Mouse (Mus musculus): ENCODE measurements around the gene Lmo4. TPM values are rescaled to one million over a fixed set of nuclear protein-coding genes. Genes with fewer than 3 reads are reported as not detected.

Gene Lmo4
- polyA plus RNA-seq, 1 experiment: 338 TPM

DNA sequence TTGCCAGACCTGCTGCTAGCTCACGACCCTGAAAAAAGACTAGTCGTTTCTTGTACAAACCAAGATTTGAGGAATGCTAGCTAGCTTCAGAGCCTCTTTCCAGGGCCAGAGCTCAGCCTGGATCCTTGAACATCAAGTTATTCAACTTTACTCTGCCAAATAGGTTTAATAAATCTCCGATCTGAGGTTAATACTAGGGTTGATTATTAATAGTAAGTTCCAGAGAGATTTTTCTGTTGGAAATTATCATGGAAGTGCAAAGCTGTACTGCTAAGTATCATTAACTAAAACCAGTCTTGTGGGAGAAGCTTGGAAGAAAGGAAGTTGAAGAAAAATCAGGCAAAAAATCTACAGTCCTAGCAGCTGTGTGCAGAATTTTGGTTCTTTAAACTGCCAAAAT is 1.2 kb upstream of the Lmo4 start:
- Histone ChIP-seq H3K27ac (ENCODE audit: insufficient read depth, low read length) (no peak overlapping the region), H3K4me3 (ENCODE audit: insufficient read depth, low read length) (peak overlapping the region; percentile 67; the same call in 1 of the 2 replicates), H3K4me1 (ENCODE audit: control insufficient read depth, insufficient read depth, low read length) (peaks cover 2% of the 10 kb centered on the region; the same call in 1 of the 2 replicates)
- TF ChIP-seq POLR2A (IDR thresholded peaks at IDR 0.05; ENCODE audit: extremely low read depth, insufficient read depth, low read length) (no peak), CTCF (IDR thresholded peaks at IDR 0.05; ENCODE audit: extremely low read depth, insufficient read depth, low read length) (no peak)

DNA sequence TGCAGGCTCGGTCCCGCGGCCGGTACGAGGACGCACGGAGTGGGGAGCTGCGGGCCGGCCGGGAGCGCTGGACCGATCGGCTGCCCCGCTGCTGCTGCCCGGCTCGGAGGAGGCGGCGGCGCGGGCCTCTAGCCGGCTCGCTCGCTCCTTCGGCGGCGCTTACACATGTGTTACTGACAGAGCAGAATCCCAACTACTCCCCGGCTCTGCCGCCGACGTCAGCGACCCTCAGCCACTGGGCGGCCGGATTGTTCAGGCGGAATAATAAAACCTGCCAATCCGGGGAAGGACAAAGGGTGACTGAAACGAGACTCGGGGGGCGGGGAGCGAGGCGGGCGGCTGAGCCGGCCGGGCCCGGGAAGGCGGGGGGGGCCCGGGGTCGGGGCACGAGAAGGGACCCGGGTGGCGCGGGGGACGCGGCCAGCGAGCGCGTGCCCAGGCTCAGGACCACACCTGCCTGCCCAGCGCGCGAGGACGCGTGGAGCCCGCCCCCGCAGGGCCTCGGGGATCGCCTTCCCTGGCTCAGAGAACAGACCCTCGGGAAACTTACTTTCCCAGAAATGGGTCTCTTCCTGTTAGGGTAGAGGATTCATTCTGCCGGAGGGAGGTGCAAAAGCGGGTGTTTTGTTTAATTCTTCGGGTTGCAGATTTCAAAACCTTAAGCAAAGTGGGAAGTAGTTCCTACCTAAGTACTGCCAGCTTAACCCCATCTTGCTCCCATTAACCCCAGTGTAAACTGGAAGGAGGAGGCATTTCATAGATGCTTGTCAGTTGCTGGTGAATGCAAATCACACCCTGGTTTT is 532 bp upstream of the Lmo4 start:
- Histone ChIP-seq H3K4me3 (ENCODE audit: insufficient read depth, low read length) (peak overlapping the region; percentile 67), H3K27ac (ENCODE audit: insufficient read depth, low read length) (0 out of 2 replicates have a peak overlapping the region, but pooled peaks have one; percentile 13), H3K4me1 (ENCODE audit: control insufficient read depth, insufficient read depth, low read length) (peaks cover 2% of the 10 kb centered on the region; the same call in 1 of the 2 replicates)
- TF ChIP-seq POLR2A (IDR thresholded peaks at IDR 0.05; ENCODE audit: extremely low read depth, insufficient read depth, low read length): peak; percentile 86
- no peak for TF ChIP-seq CTCF (IDR thresholded peaks at IDR 0.05; ENCODE audit: extremely low read depth, insufficient read depth, low read length)

DNA sequence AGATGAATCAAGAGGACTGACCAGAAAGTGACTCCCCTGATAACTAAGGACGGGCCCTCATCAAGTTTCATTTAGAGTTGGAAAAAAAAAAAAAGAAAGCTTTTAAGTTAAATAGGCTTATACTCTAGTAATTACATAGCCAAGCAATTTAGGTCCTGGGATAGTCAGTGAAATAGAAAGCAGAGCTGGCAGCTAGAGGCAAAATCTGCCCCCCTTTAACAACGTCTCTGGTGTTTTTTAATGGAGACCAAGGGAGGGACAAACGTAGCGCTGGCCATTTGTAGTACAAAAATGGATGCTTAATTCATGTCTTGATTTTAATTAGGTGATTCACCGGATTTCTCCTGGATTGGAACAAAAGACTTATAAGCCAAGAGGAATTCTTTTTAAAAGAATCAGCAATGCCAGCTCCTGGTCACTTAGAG is 1.0 kb downstream of the Lmo4 start:
- H3K27ac ChIP-seq (ENCODE audit: insufficient read depth, low read length): peak overlapping the region; percentile 94
- peaks cover 2% of the 10 kb centered on the region; the same call in 1 of the 2 replicates for H3K4me1 ChIP-seq (ENCODE audit: control insufficient read depth, insufficient read depth, low read length)
- H3K4me3 ChIP-seq (ENCODE audit: insufficient read depth, low read length): peak overlapping the region; percentile 67
- TF ChIP-seq POLR2A (IDR thresholded peaks at IDR 0.05; ENCODE audit: extremely low read depth, insufficient read depth, low read length) (no peak), CTCF (IDR thresholded peaks at IDR 0.05; ENCODE audit: extremely low read depth, insufficient read depth, low read length) (no peak)

DNA sequence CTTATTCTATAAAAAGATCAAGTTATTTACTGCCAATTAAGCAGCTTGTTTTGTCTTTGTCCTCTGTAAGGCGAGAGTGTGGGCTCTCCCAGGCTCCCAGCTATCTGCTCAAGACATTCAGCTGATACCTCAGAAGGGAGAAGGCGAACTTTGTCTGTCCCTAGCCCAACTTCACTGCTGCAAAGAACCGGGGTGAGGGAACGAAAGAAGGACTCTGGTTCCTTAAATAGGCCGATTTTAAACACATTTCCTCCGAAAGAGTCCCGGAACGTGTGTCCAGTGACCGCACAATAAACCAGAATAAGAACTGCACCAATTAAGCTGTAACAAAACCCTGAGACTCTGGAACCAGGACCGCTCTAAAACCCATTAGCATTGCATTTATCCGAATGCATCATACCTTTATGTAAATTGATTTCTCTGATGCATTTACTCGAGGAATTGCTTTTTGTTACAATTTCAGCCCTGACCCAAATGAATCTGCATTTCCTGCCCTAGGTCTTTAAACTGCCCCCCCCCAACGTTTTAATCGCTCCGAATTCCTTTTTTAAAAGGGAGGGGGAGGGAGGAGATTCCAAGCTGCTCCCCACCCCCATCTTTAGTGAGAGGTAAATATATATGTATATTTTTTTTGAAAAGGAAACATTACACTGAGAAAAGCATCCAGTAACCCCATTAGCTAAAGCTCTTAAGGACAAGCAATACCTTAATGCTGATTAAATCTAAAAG is 1.6 kb downstream of the Lmo4 start:
- Histone ChIP-seq H3K27ac (ENCODE audit: insufficient read depth, low read length) (peak overlapping the region; percentile 84), H3K4me3 (ENCODE audit: insufficient read depth, low read length) (peak overlapping the region; percentile 67), H3K4me1 (ENCODE audit: control insufficient read depth, insufficient read depth, low read length) (peaks cover 2% of the 10 kb centered on the region; the same call in 1 of the 2 replicates)
- no peak for TF ChIP-seq CTCF (IDR thresholded peaks at IDR 0.05; ENCODE audit: extremely low read depth, insufficient read depth, low read length)
- no peak for TF ChIP-seq POLR2A (IDR thresholded peaks at IDR 0.05; ENCODE audit: extremely low read depth, insufficient read depth, low read length)

DNA sequence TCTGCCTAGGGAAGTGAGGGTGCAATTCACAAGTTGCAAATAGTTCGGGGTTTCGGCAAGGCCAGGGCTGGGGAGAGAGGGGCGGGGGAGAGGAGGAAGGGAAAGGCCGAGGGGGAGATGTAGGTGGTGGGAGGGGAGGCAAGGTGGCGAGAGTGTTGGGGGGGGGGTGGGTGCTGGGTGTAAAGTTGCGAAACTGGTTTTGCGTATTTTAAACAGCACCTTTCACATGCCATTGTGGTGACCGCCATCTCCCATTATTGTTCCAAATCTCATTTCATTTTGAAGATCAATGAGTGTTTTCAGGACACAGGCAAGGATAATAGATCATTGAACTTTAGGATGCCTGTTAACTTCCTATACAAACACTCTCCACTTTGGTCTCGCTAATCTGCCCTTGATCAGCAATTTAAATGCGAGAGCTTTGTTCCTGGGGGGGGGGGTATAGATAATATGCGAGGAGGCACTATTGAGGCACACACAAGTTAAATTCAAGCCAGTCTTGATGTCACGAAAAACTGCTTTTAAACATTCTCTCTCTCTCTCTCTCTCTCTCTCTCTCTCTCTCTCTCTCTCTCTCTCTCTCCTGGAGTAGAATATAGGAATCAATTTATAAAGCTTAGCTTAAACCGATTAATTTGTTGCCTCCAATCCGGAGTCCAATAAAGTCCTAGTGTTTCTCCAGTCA is 2.3 kb downstream of the Lmo4 start:
- H3K27ac ChIP-seq (ENCODE audit: insufficient read depth, low read length): peak overlapping the region; percentile 84; the same call in 1 of the 2 replicates

DNA sequence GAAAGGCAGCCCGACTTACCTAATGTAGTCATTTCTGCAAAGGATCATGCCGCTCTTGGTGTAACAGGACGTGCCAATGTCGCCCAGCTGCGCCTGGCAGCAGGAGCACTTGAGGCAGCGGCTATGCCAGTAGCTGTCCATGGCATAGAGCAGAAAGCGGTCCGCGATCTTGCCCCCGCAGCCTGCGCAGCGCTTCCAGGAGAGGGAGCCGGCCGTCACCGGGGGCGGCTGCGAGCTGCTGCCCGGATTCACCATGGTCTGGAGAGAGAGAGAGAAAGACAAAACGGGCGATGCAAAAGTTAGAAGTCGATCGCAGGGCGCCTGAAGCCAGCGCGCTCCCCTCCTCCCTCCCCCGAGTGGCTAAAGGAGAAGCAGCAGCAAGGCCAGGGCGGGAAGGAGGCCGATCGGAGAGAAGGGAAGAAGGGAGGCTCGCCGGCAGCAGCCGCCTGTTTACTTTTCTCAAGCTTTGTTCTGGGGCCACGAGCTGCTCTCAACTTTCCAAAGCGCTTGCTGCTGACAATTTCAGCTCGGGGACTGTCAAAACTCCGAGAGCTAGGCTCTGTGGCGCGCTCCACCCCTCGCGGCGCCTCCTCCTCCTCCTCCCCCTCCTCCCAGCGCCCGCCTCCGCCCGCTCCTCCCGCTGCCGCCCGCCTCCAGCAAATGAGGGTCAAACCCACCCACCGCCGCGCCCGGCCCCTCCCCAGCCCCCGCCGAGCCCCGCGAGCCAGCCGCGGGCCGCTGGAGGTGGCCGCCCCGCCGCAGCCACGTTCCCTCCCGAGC is 3.0 kb downstream of the Lmo4 start:
- Histone ChIP-seq H3K27ac (ENCODE audit: insufficient read depth, low read length) (peak overlapping the region; percentile 90), H3K4me1 (ENCODE audit: control insufficient read depth, insufficient read depth, low read length) (peaks cover 2% of the 10 kb centered on the region; the same call in 1 of the 2 replicates), H3K4me3 (ENCODE audit: insufficient read depth, low read length) (peak overlapping the region; percentile 67)
- peak; percentile 47; the same call in 1 of the 2 replicates for TF ChIP-seq POLR2A (IDR thresholded peaks at IDR 0.05; ENCODE audit: extremely low read depth, insufficient read depth, low read length)
- TF ChIP-seq CTCF (IDR thresholded peaks at IDR 0.05; ENCODE audit: extremely low read depth, insufficient read depth, low read length): no peak

More for the DNA sequence above, 2.3 kb downstream of the Lmo4 start:
- peaks cover 2% of the 10 kb centered on the region; the same call in 1 of the 2 replicates for H3K4me1 ChIP-seq (ENCODE audit: control insufficient read depth, insufficient read depth, low read length)
- peak overlapping the region; percentile 67 for H3K4me3 ChIP-seq (ENCODE audit: insufficient read depth, low read length)
- TF ChIP-seq POLR2A (IDR thresholded peaks at IDR 0.05; ENCODE audit: extremely low read depth, insufficient read depth, low read length) (no peak), CTCF (IDR thresholded peaks at IDR 0.05; ENCODE audit: extremely low read depth, insufficient read depth, low read length) (no peak)

DNA sequence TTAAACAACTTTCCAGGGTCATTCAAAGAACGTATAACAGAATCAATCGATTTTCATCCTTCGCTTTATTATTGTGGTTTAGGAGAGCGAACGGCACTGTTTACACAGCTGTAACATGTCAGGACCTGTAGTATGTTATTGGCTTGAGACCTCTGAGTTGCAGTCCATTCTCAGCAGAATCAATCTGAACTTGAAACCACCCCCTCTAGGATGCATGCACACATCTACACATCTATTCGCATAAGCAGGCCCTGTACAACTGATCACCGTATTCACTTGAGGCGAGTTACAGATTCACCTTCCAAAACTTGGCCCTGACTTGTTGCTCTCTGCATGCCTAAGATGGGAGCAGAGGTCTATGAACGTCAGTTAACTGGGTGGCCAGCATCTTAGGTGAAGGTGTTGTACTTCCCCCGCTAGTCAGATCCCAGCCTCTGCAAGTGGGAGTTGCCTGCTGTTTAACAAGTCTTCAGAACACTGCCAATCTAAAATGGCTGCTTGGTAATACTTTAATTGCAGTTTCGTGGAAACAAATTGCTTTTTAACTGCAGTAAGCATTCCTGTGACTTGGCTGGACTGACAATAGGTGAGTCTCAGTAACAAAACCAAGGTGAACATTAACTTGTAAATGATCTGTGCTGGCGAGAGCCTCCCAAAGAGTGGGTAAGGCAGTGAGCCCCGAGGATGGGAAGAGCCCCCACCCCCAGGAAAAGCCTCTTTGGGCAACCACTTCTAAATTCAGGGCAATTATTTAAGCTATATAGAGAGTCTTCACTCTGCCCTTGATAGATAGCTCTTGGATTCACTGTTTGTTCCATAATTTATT is 19.5 kb downstream of the Lmo4 start:
- Histone ChIP-seq H3K4me3 (ENCODE audit: insufficient read depth, low read length) (no peak overlapping the region), H3K4me1 (ENCODE audit: control insufficient read depth, insufficient read depth, low read length) (no peaks in the 10 kb centered on the region), H3K27ac (ENCODE audit: insufficient read depth, low read length) (no peak overlapping the region)
- no peak for TF ChIP-seq POLR2A (IDR thresholded peaks at IDR 0.05; ENCODE audit: extremely low read depth, insufficient read depth, low read length)
- TF ChIP-seq CTCF (IDR thresholded peaks at IDR 0.05; ENCODE audit: extremely low read depth, insufficient read depth, low read length): no peak

DNA sequence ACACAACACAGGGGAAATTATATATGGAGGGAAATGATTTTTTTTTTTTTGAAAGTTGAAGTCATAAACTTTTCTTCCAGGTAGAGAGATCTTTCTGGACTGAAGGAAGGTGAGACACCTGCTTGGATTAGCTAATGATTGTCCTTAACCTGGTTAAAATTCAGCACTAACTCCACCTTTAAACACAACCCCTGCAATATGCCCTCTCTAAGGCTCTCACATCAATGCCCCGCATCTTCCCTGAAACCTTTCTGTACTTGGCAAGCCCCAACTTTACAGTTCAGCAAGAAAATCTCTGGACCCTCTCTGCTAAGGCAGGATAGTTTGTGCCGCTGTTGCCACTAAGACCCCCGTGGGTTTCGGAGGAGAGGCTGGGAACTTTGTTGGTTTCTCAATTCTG is 20.1 kb downstream of the Lmo4 start:
- Histone ChIP-seq H3K4me1 (ENCODE audit: control insufficient read depth, insufficient read depth, low read length) (no peaks in the 10 kb centered on the region), H3K27ac (ENCODE audit: insufficient read depth, low read length) (no peak overlapping the region), H3K4me3 (ENCODE audit: insufficient read depth, low read length) (no peak overlapping the region)
- TF ChIP-seq POLR2A (IDR thresholded peaks at IDR 0.05; ENCODE audit: extremely low read depth, insufficient read depth, low read length): no peak
- TF ChIP-seq CTCF (IDR thresholded peaks at IDR 0.05; ENCODE audit: extremely low read depth, insufficient read depth, low read length): no peak
